In genomic region chr5:142894918-142895613, GRCm38 (mm10) we compare ENCODE assay signal across 8 mouse cellular contexts. TPM values are rescaled to one million over a fixed set of nuclear protein-coding genes. Genes with fewer than 3 reads are reported as not detected.
A peak's percentile ranks its signal among the peaks of the same experiment; 100 is the strongest.
DNase-seq lines count a peak whose midpoint lies in the region; ATAC-seq and TF ChIP-seq lines count a peak whose summit lies in the region.

Gene Fbxl18 (minus strand): TSS chr5:142895421.

- H3K4me2 ChIP-seq in hindbrain, embryonic 15.5 days, result peak within 1 kb of the TSS; percentile 92

- peak within 1 kb of the TSS; percentile 83 for H3K27ac ChIP-seq in hindbrain, embryonic 15.5 days (replicated peaks)
- peak within 1 kb of the TSS; percentile 91 for H3K27ac ChIP-seq in left cerebral cortex, adult 2 months

- H3K4me1 ChIP-seq in hindbrain, embryonic 15.5 days (replicated peaks), result peaks cover 29% of the 10 kb centered on the region
- H3K4me1 ChIP-seq in megakaryocyte, embryonic 14.5 days, result peaks cover 69% of the 10 kb centered on the region

- ATAC-seq in hindbrain, embryonic 15.5 days (ENCODE audit: low FRiP score, low read depth), result peak; percentile 97

- no peaks in the 10 kb centered on the region for H3K27me3 ChIP-seq in hindbrain, embryonic 15.5 days
- no peaks in the 10 kb centered on the region for H3K27me3 ChIP-seq in megakaryocyte, embryonic 14.5 days (replicated peaks)

- peaks cover 11% of the 10 kb centered on the region for H3K36me3 ChIP-seq in hindbrain, embryonic 15.5 days
- peaks cover 25% of the 10 kb centered on the region for H3K36me3 ChIP-seq in megakaryocyte, embryonic 14.5 days (replicated peaks; ENCODE audit: low read length)

- H3K4me3 ChIP-seq in hindbrain, embryonic 15.5 days, result peak within 1 kb of the TSS; percentile 61
- H3K4me3 ChIP-seq in left cerebral cortex, adult 2 months, result peak within 1 kb of the TSS; percentile 89
- peak within 1 kb of the TSS; percentile 99 for H3K4me3 ChIP-seq in megakaryocyte, embryonic 14.5 days (replicated peaks)

- H3K9ac ChIP-seq in hindbrain, embryonic 15.5 days, result peak within 1 kb of the TSS; percentile 78

- DNase-seq in T-cell, adult 2 months (ENCODE audit: low spot score), result peak; percentile 86
- peak; percentile 92 to 95 for DNase-seq in cerebellum, postnatal 25 days
- peak; percentile 89 to 92 for DNase-seq in frontal cortex, postnatal 36 days (ENCODE audit: low spot score in 2 of 2)
- peak; percentile 88 to 91 for DNase-seq in left cerebral cortex, adult 2 months (ENCODE audit: extremely low spot score in 1 of 2, low spot score in 2 of 2)
- DNase-seq in right cerebral cortex, postnatal 10 days (ENCODE audit: low spot score in 2 of 2), result peak; percentile 93 to 94
- DNase-seq in urinary bladder, postnatal 25 days (ENCODE audit: low spot score), result peak; percentile 85

- no peak; the same call in 1 of the 2 replicates for TF ChIP-seq CTCF in left cerebral cortex, adult 2 months (IDR thresholded peaks at IDR 0.05)

- under 1% methylated on average over 40 of the region's 40 CpGs for WGBS in hindbrain, embryonic 15.5 days

- intact Hi-C loops in left cerebral cortex, adult 2 months (cut with DNase I), result loop anchor here (5.0 kb wide), 1 partner anchor 37 kb away; no protein-coding TSS in a partner anchor

- H3K9me3 ChIP-seq in hindbrain, embryonic 15.5 days, result no peaks in the 10 kb centered on the region
- H3K9me3 ChIP-seq in megakaryocyte, embryonic 14.5 days, result no peaks in the 10 kb centered on the region

RNA-seq across cellular contexts. Expression of gene Fbxl18, which starts in this region (rescaled TPM):
- 30.3 and 33.3 TPM in 2 replicates for polyA plus RNA-seq in hindbrain, embryonic 15.5 days (2015; fragmentation: Nextera tagmentation; extraction: Ambion mirVana)
- 10 to 100 TPM; 31.5 to 33.2 TPM for total RNA-seq in left cerebral cortex, adult 2 months (2021)
- 4.7 and 4.9 TPM in 2 replicates for polyA plus RNA-seq in megakaryocyte, embryonic 14.5 days (2012; ENCODE audit: insufficient read depth, low replicate concordance)

Comparison
In these comparisons a context has a peak if more than half of its experiments do, and no peak if none do; other contexts are left out.
1. Peak in every context shown above with its lines: DNase-seq, ATAC-seq, H3K4me3 ChIP-seq and H3K27ac ChIP-seq.